Mouse (Mus musculus) erythroid progenitor cell, adult 5-6 weeks (primary cell): ENCODE results near the gene Fst. TPM values are rescaled to one million over a fixed set of nuclear protein-coding genes. Genes with fewer than 3 reads are reported as not detected.

Experiments
- ATAC-seq: replicated peaks from 2 replicates; pipeline ENCODE4 v1.8.0; 2016; ENCODE audit warnings: moderate number of reproducible peaks, mild to moderate bottlenecking, moderate TSS enrichment, inconsistent platforms; ENCODE audit not compliant: poor library complexity, low FRiP score, severe bottlenecking
- total RNA-seq, 2 experiments: library from RNA; stranded (forward) in 1 of 2; stranded (reverse) in 1 of 2; fragments of 150-400 nt in 1 of 2; fragments of 186-747, 209-891 nt in 1 of 2; gene quantifications; 2 replicates each; pipeline versions ENCODE4 v1.2.3 to v1.2.4; 2015 to 2017; ENCODE audit warnings: low replicate concordance in 2 of 2

Gene Fst
- total RNA-seq (2015; ENCODE audit: low replicate concordance), result not detected in 2 replicates
- total RNA-seq (2017; ENCODE audit: low replicate concordance), result not detected in 2 replicates

DNA sequence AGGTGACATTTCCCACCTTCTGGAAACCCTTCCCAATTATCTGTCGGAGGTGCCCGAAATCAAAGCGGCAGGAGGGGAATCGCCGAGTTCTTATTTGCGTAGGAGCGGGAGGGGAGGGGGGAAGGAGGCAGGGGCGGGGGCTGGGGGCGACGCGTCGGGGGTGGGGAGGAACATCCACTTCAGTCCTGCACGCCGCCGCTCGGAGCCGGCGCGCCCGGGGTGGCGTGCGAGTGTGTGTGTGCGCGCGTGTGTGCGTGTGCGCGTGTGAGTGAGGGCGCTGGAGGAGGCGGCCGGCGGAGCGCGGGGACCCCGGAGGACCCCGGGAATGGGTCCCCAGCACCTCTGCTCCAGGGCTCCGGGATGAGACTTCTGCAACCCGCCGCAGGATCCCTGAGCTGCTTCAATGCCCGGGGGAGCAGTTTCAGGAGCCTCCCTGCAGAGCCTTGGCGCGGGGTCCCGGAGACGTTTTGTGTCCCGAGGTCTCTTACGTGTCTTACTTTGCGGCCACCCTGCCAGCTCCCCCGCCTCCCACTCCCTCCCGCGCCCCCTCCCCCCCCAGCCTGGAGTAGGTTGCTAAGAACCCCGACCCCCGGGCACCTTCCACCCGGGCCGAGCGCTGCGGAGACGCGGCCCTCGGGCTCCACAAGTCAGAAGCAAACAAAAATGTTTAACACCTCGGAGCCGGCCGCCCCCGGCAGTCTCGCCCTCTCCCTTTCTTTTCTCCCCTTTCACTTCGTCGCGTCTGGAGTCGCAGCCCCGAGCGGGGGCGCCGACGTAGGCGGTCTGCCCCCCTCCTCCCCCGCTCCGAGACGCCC, at the start of gene Fst:
Gene Fst (minus strand): TSS at position 66 of the 815 bp plus-strand sequence.
- no peak for ATAC-seq

DNA sequence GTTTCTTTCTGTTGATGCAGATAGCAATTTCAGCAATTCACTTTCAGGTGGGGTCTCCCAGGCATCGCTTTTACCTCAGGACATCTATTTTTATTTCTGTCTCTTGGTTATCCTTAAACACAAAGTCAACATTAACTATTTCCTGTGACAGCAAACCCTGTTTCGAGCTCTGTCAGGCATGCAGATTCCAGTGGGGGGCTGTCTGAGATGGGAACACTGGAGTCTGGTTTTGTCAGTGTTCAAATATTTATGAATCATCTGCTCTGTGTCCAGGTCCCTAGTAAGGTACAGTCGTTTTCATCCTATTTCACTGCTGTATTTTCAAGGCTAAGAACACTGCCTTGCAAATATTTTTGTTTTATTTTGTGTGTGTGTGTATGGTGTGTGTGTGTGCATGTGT, 35.1 kb upstream of the Fst start:
- ATAC-seq, result no peak

DNA sequence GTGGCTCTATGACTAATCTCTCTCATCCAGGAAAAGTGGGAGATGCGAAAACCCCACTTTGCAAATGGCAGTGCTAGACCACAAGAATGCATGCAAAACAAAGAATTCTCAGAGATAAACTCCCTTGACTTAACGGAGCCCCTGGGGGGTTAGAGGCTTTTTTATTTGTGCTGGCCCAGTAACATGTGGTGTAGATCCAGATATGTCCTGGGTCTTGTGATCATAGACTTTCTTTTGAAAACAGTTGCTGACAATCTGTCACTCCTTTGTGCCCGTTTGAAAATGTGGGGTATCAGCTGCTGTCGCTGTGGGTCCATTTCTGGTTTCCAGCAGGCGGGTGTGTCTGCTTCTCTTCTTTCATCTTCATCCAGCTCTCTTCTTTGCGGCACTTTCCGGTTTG, 29.4 kb upstream of the Fst start:
- no peak for ATAC-seq

DNA sequence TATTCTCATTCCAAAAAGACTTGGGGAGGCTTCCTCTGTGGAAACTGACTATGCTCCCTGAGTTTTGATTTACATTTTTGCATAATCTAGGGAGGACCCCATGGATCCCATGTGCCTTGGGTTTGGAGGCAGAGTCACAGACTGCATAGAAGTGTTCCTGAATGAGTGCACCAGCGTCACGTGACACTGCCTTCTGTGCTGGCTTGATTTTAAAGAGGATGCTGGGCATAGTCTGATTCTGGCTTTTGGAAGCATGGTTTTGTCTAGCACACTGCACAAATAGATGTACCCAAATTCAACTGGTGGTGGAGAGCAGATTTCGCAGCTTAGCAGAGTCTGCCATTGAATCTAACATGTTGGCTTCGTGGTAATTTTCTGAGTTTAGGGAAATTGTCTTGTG, 19.6 kb upstream of the Fst start:
- ATAC-seq, result no peak

DNA sequence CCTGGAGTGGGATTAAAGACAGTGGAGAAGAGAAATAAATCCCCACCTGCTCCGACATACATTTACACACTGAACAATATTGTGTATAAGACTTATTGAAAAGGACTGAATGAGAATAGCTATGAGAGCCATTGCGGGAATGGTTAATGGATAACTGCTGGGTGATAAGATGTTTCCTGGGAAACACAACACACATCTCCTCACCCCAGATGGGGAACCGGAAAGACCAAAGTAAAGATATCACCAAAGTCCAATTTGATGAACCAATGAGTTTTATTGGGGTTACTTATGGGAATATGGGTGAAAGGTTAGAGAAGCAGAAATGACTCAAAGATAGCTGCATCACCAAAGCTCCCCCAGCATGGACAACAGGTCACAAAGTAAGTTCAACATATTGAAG, 11.2 kb upstream of the Fst start:
- no peak for ATAC-seq

DNA sequence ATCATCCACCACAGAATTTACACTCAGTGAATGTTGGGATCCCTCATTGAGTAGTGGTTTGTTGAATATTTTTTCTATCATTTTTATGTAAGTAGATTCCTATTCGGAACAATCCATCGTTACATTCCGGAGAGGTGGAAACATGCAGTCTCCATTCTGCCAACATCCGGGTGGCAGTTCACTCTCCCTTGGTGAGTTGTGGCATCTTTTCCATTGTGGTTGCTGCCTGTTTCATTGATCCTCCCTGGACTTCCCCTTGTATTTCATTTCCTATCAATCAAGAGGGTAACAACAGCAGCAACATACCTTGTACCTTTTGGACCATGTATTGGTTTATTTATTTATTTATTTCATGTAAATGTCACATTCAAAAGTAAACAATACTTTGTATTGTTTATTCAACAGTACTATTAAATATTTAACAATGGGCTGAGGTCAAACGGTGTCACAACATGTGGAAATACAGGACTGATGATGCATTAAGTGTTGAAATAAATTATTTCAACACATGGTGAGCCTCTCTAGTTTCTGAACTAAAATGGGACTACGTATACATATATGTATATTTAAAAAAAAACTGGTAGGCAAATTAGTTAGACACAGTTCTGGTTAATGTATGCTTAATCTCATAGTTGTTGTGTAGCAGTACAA, 7.6 kb upstream of the Fst start:
- no peak for ATAC-seq

DNA sequence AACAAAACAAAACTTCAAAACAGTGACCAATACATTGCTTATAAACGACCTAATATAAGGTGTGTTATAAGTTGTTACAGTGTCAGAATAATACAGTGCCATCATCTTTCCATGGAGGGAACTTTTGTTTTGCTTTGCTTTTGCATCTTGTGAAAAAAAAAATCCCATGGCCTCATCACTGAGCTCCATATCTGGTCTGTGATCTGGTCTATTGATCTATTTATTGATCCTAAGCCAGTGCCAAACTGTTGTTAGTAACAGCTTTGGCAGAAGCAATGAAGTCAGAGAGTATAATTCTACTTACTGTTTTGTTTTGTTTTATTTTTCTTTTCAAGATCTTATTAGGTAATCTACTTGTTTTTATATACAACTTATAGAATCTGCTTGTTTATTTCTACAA, 6.6 kb upstream of the Fst start:
- no peak for ATAC-seq

DNA sequence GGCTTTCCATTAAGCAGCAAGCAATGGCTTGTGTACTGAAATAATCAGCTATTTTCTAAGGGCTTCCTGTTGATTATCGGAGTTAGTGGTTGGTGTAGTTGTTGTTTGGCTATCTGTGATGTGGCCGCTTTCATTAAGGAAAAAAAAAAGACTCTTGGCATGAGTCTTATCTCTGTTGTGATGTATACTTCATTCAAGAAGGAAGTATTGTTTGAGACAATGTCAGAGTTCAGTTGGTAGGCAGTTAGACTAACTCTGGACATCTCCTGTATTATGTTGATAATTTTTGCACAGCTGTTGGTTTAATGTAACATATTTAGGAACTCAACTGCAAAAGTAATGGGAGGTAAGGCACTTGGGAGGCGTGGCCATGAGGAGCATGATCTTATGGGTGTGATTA, 6.1 kb upstream of the Fst start:
- ATAC-seq, result no peak

DNA sequence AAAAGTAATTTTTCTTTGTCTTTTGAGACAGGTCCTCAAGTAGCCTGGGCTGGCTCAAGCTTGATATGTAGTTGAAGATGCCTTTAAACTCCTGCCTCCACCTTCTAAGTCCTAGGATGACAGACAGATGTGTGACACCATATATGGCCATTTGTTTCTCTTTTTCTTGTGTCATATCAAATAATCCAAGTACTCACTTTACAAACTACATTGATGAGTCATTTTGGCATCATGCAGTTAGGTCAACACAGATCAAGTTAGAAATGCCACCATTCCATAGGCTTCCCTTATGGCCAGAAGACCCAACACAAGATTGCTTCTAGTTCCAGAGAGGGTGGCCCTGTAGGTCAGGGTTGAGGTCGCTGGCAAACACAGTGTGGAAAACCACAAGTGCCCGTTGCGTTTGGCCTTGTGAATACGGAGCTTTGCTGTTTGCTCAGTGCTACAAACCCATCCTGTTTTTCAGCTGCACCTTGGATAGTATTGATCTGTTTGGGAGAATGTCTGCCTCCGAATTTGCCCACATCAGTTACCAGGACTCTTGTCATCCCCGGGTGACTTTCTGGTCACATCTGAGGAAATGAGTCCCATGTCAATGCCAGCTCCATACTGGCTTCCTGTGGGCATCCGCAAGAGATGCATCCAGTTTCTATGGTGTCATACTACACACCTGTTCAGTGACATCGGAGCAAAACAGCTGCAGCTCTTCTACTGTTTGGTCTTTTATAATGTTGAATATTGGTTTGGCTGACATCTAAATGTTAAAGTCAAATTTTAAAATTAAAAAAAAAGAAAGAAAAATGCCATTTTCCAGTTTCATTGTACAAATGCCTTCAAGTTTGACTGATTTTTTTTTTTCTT, 4.0 kb upstream of the Fst start:
- no peak for ATAC-seq

DNA sequence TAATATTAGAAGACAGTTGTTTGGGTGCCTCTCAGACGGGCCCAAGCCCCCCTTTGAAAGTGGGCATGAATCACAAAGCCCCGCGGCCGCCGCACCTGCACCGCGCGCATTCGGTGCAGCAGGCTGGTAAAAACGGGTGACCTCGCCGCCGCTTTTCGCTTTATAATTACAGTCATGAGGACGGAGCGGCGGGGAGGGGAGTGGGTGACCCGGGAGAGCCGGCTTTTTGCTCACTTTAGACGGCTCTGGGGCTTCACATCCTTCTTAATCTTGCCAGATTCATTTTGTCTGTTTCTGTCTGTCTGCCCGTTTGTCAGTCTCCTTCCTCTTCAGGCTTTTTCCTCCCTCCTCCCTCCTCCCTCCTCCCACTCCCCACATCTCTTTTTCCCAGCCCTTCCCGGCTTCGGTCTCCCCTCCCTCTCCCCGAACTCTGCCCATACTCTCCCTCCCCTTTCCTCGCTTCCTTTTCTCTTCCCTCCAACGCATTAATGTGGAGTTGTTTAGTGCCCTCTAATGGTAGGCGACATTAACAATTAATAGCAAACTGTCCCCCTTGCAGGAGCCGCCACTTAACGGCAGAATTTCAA, 1.6 kb upstream of the Fst start:
- ATAC-seq, result no peak

DNA sequence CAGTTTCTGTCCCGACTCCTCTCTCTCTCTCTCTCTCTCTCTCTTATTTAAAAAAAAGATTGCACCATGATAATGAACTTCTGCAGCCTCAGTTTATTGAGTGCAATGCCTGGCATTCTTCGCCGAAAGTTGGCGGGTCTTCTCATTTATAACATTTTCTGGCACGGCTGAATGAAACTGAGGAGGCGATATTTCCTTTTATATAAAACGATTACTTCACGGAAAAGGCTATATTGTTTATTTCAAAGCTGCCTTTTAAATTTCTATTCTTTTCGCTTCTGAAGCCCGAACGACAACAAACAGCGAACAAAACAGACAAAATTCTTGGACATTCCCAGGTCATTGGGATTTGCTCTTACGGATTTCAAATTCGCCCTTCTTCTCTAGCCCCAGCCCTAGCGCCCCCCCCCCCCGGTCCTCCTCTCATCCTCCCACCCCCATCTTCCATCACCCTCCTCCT, 980 bp upstream of the Fst start:
- no peak for ATAC-seq

DNA sequence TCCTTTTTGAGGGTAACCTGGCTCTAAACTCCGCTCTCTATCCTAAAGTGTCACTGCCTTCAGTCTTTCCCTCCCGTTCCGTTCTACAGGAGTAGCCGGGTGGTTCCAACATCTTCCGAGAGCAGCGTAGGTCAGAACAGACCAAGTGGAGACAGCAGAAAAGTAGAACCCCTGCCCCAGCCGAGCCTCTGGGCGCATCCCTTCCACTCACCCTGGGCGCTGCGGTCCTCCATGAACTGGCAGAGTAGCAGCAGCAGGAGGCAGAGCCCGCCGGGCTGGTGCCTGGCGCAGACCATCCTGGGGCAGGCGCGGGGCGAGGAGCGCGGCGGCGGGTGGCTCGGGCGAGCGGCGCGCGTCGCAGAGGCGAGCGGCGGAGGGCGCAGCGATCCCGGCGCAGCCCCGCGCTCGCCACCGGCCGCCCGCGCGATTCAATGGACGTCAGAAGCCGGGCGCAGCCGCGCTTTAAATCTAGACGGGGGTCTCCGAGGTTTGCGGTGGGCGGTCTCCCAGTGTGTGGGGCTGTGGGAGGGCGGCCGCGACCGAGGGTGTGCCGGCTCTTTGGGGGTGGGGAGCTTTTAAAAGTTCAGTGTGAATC, 363 bp downstream of the Fst start:
- ATAC-seq, result no peak

DNA sequence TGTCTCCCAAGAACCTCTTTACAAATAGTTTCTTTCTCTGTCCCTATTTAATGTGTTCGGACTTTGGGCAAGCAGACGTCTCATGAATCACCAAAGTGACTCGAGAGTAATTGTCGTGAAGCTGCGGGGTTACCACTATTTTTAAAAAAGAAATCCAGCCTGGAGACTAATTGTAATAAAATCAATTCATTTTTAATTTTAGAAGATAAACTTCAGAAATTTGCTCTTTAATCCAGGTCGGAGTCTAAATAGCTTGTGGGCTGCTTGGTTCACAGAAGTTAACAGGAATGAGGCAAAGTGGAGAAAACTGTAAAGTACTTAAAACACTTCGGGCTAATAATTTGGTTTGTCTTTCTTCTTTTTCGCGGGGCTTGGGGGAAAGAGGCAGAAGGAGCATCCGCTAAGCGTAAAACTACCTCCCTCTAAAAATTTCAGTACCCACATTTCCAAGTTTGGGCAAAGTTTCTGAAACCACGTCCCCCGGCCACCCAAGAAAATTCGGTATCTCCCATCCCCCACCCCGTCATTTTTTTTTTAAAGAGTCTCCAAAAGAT, 1.1 kb downstream of the Fst start:
- no peak for ATAC-seq

DNA sequence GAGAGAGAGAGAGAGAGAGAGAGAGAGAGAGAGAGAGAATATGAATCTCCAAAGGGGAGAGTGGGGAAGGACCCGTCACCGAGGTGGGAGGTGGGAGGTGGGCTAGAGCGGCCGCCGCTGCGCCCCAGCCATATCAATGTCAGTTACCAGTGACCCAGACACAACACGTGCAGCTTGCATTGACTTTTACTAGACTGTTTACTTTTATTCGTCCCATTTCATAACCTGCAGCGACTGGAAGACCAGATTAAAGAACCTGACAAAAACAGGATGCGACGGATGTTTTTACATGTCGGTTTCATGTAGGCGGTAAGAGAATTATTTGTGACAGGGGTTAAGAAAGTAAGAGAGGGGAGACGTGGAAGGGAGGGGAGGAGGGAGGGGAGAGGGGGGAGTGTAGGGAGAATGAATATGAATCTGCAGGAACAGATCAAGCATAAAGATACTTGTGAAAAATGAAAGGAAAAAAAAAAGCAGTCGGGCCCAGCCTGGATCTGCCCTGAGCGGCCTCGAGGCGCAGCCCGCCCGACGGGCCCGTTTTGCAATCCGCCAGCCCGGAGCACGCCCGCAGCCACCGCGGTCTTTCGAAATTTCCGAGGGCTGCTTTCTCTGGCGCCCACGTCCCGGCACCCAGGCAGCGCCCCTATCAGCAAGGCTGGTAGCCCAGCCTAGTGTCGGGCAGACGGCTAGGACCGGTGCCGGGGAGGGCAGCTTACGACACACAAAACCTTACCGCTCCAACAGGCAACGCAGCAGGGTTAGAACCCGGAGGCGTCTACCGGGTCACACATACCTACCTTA, 1.8 kb downstream of the Fst start:
- ATAC-seq, result no peak

DNA sequence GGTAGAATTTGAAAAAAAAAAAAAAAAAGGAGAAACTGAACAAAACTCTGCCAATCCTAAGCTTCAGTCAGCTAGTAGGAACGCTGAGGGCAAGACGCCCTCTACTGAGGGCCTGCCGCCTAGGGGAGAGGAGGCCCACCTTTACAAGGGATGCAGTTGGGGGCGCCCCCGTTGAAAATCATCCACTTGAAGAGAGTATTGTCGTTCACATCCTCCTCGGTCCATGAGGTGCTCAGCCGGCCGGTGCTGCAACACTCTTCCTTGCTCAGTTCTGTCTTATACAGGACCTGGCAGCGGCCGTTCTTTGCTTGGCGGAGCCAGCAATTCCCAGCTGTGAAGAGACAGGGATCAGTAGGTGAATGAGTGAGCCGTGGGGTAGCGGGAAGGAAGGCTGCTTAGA, 2.5 kb downstream of the Fst start:
- no peak for ATAC-seq

DNA sequence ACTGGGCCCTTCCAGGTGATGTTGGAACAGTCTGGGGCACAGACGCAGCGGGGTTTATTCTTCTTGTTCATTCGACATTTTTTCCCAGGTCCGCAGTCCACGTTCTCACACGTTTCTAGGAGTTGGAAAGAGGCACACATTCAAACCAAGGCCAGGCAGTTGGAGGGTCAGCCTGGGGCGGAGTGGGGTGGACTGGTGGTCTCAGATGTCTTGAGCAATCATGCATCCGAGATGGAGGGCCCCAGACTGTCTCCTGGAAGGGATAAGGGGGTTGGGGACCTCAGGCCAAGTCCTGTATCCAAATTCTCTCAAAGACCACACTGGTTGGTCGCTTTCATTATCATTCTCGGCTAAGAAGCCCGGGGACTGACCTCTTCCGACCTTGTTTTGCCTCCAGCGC, 3.0 kb downstream of the Fst start:
- ATAC-seq, result no peak

DNA sequence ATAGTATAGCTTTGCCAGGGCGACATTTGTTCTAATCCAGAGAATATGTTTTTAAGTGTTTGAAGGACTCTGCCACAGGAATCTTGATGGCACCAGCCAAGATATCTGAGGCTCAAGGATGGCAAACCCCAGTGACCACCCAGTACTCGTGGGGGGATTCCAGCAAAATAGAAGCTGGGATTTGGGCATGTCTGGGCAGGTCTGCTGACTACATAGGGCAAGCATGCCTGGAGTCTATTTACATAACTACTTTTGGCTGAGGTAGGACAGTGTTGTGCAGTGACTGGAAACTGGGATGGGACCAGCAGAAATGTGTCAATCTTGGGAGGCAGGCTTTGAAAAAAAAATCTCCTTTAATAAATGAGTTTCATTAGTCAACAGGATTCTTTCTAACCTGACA, 11.5 kb downstream of the Fst start:
- no peak for ATAC-seq

DNA sequence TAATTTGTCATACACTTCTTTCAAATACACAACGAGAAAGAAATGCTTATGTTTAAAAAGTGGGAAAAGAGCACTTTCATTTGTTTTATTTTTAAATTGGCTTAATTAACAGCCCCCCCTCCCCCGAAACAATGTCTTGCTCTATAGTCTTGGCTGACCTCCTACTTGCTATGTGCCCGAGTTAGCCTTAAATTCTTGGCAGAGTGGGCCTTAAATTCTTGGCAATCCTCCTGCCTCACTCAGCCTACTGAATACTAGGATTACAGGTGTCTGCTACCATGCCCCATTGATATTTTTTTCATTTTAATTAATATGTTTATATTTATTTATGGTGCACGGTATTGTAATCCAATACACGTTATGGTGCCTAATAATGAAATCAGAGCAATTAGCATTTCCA, 26.3 kb downstream of the Fst start:
- no peak for ATAC-seq

DNA sequence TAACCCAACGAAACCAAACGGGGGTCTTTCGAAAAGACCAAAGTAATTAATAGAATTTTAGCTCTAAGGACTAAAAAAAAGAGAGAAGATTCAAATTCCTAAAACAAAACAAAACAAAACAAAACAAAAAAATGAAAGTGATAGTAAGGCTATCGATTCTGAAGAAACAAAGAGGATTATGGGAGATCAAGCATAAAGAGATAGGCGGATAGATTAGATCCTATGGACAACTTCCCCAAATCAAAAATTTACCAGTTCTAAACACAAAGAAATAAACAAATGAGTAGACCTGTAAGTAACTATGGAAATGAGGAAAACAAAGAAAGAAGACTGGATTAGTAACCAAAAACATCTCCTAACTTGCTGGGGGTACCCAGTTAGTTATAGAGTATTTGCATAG, 33.5 kb downstream of the Fst start:
- ATAC-seq, result no peak
